In genomic region chr5:65624340-65624739, GRCm38 (mm10) we compare ENCODE assay signal across 19 mouse cellular contexts.
"Had no signal": no experiment of that assay in that cellular context is flagged by ENCODE, and none has a peak within 500 bp of the region (broad histone marks: within the 10 kb centered on the region; RNA-seq: fewer than 3 reads in every experiment).

No protein-coding gene starts in this region.

- H3K9ac ChIP-seq: intestine, embryonic 15.5 days; kidney, embryonic 15.5 days; limb, embryonic 12.5 days; limb, embryonic 15.5 days; midbrain, embryonic 12.5 days; midbrain, embryonic 15.5 days; neural tube, embryonic 12.5 days; neural tube, embryonic 15.5 days; stomach, embryonic 15.5 days had no signal

- H3K9me3 ChIP-seq: intestine, embryonic 15.5 days; kidney, embryonic 15.5 days; limb, embryonic 12.5 days; limb, embryonic 15.5 days; midbrain, embryonic 12.5 days; midbrain, embryonic 15.5 days; neural tube, embryonic 12.5 days; neural tube, embryonic 15.5 days; stomach, embryonic 15.5 days had no signal

- H3K4me1 ChIP-seq: intestine, embryonic 15.5 days; kidney, embryonic 15.5 days; limb, embryonic 12.5 days; limb, embryonic 15.5 days; midbrain, embryonic 12.5 days; midbrain, embryonic 15.5 days; neural tube, embryonic 12.5 days; neural tube, embryonic 15.5 days; stomach, embryonic 15.5 days had no signal

- H3K4me3 ChIP-seq: intestine, embryonic 15.5 days; kidney, embryonic 15.5 days; limb, embryonic 12.5 days; limb, embryonic 15.5 days; midbrain, embryonic 12.5 days; midbrain, embryonic 15.5 days; neural tube, embryonic 12.5 days; neural tube, embryonic 15.5 days; stomach, embryonic 15.5 days had no signal

- H3K27ac ChIP-seq: intestine, embryonic 15.5 days; kidney, embryonic 15.5 days; limb, embryonic 12.5 days; limb, embryonic 15.5 days; macrophage; midbrain, embryonic 12.5 days; midbrain, embryonic 15.5 days; neural tube, embryonic 12.5 days; neural tube, embryonic 15.5 days; stomach, embryonic 15.5 days had no signal

- H3K27me3 ChIP-seq: intestine, embryonic 15.5 days; kidney, embryonic 15.5 days; limb, embryonic 12.5 days; limb, embryonic 15.5 days; midbrain, embryonic 12.5 days; midbrain, embryonic 15.5 days; neural tube, embryonic 12.5 days; neural tube, embryonic 15.5 days; stomach, embryonic 15.5 days had no signal

- DNase-seq: kidney, adult 11 months; kidney, postnatal 14 days; kidney, postnatal 4 days; left cerebral cortex, postnatal 4 days; lung, adult 2 months; right cerebral cortex, adult 18-20 months; right cerebral cortex, postnatal 14 days; spleen, adult 18-20 months; thymus, postnatal 25 days had no signal

- ATAC-seq: intestine, embryonic 15.5 days; midbrain, embryonic 15.5 days had no signal

- H3K4me2 ChIP-seq: intestine, embryonic 15.5 days; kidney, embryonic 15.5 days; limb, embryonic 12.5 days; limb, embryonic 15.5 days; midbrain, embryonic 12.5 days; midbrain, embryonic 15.5 days; neural tube, embryonic 12.5 days; neural tube, embryonic 15.5 days; stomach, embryonic 15.5 days had no signal
